Mouse (Mus musculus) MEL (cell line): ENCODE results near the gene Fank1. TPM values are rescaled to one million over a fixed set of nuclear protein-coding genes. Genes with fewer than 3 reads are reported as not detected.

Source experiments
- DNase-seq: peaks from one replicate; pipeline ENCODE4 v3.0.0; 2011; ENCODE audit warnings: low read depth, low spot score
- H3K27ac ChIP-seq: 2 replicates; pipeline ENCODE4 v1.5.1; 2012; ENCODE audit warnings: low read depth, mild to moderate bottlenecking, control low read depth, low read length, moderate library complexity; ENCODE audit not compliant: control insufficient read depth
- H3K27me3 ChIP-seq, 2 experiments: fragments of 150-350 bp in 1 of 2; sonication (generic) in 1 of 2; 2 replicates each; pipeline ENCODE4 v1.6.1; 2012; ENCODE audit warnings: low read length in 2 of 2, mild to moderate bottlenecking in 2 of 2, improper control_type of control experiment in 1 of 2, moderate library complexity in 1 of 2; ENCODE audit not compliant: insufficient read depth in 2 of 2, control insufficient read depth in 1 of 2
- H3K36me3 ChIP-seq, 2 experiments: 2 replicates each; pipeline ENCODE4 v1.6.1; 2012 to 2014; ENCODE audit warnings: low read length in 2 of 2, improper control_type of control experiment in 1 of 2, inconsistent platforms in 1 of 2, mild to moderate bottlenecking in 1 of 2; ENCODE audit not compliant: insufficient read depth in 2 of 2, control insufficient read depth in 1 of 2
- H3K4me1 ChIP-seq, 2 experiments: fragments of 150-350 bp in 1 of 2; sonication (generic) in 1 of 2; 2 replicates each; pipeline ENCODE4 v1.6.1; 2012; ENCODE audit warnings: low read length in 2 of 2, improper control_type of control experiment in 1 of 2, mild to moderate bottlenecking in 1 of 2; ENCODE audit not compliant: insufficient read depth in 2 of 2, control insufficient read depth in 1 of 2
- H3K4me3 ChIP-seq, 2 experiments: fragments of 150-350 bp in 1 of 2; sonication (generic) in 1 of 2; 2 replicates each; pipeline ENCODE4 v1.5.1; 2012; ENCODE audit warnings: low read depth in 2 of 2, low read length in 2 of 2, mild to moderate bottlenecking in 2 of 2, moderate library complexity in 2 of 2, control low read depth in 1 of 2, improper control_type of control experiment in 1 of 2; ENCODE audit not compliant: control insufficient read depth in 1 of 2, insufficient read depth in 1 of 2
- H3K79me2 ChIP-seq: 2 replicates; pipeline ENCODE4 v1.6.1; 2012; ENCODE audit warnings: mild to moderate bottlenecking, low read length, moderate library complexity; ENCODE audit not compliant: control insufficient read depth, poor library complexity, insufficient read depth
- H3K9ac ChIP-seq: 2 replicates; pipeline ENCODE4 v1.6.1; 2012; ENCODE audit warnings: low read depth, mild to moderate bottlenecking, control low read depth, low read length, moderate library complexity; ENCODE audit not compliant: control insufficient read depth, poor library complexity, severe bottlenecking
- H3K9me3 ChIP-seq: fragments of 150-350 bp; sonication (generic); replicated peaks from 2 replicates; pipeline ENCODE4 v1.6.1; 2012; ENCODE audit warnings: mild to moderate bottlenecking, low read length, improper control_type of control experiment, moderate library complexity; ENCODE audit not compliant: insufficient read depth
- BHLHE40 ChIP-seq: IDR thresholded peaks from 2 replicates; pipeline ENCODE4 v1.6.1; 2012; ENCODE audit warnings: low read depth, mild to moderate bottlenecking, inconsistent platforms, low read length, improper control_type of control experiment, borderline replicate concordance
- CHD1 ChIP-seq: IDR thresholded peaks from 2 replicates; pipeline ENCODE4 v1.6.1; 2012; ENCODE audit warnings: low read depth, mild to moderate bottlenecking, inconsistent platforms, low read length, improper control_type of control experiment
- CHD2 ChIP-seq: IDR thresholded peaks from 2 replicates; pipeline ENCODE4 v1.6.1; 2011; ENCODE audit warnings: low read length, improper control_type of control experiment
- CTCF ChIP-seq, 3 experiments: IDR thresholded peaks in 2 of 3; conservative IDR thresholded peaks in 1 of 3; 2 replicates each; pipeline ENCODE4 v1.5.1; 2011 to 2012; ENCODE audit warnings: low read length in 3 of 3, low read depth in 2 of 3, mild to moderate bottlenecking in 2 of 3, improper control_type of control experiment in 1 of 3, inconsistent platforms in 1 of 3, mixed read lengths in 1 of 3, moderate library complexity in 1 of 3; ENCODE audit not compliant: control insufficient read depth in 1 of 3, insufficient read depth in 1 of 3, poor library complexity in 1 of 3, severe bottlenecking in 1 of 3
- E2F4 ChIP-seq: IDR thresholded peaks from 2 replicates; pipeline ENCODE4 v1.6.1; 2011; ENCODE audit warnings: low read depth, low read length, improper control_type of control experiment, borderline replicate concordance
- ELF1 ChIP-seq: IDR thresholded peaks from 2 replicates; pipeline ENCODE4 v1.6.1; 2014; ENCODE audit warnings: low read depth, mild to moderate bottlenecking, inconsistent platforms, low read length, improper control_type of control experiment, moderate library complexity
- EP300 ChIP-seq, 2 experiments: IDR thresholded peaks; 2 replicates each; pipeline ENCODE4 v1.6.1; 2011; ENCODE audit warnings: improper control_type of control experiment in 2 of 2, low read length in 2 of 2, low read depth in 1 of 2, mild to moderate bottlenecking in 1 of 2
- ETS1 ChIP-seq: IDR thresholded peaks from 2 replicates; pipeline ENCODE4 v1.6.1; 2012; ENCODE audit warnings: low read depth, mild to moderate bottlenecking, inconsistent platforms, low read length, improper control_type of control experiment, moderate library complexity
- MAFK ChIP-seq: IDR thresholded peaks from 2 replicates; pipeline ENCODE4 v1.6.1; 2011; ENCODE audit warnings: low read depth, mild to moderate bottlenecking, low read length, improper control_type of control experiment, borderline replicate concordance
- MAZ ChIP-seq: IDR thresholded peaks from 2 replicates; pipeline ENCODE4 v1.6.1; 2012; ENCODE audit warnings: low read depth, mild to moderate bottlenecking, inconsistent platforms, low read length, improper control_type of control experiment
- MEF2A ChIP-seq: IDR thresholded peaks from 2 replicates; pipeline ENCODE4 v1.6.1; 2014; ENCODE audit warnings: low read depth, mild to moderate bottlenecking, inconsistent platforms, low read length, improper control_type of control experiment; ENCODE audit not compliant: poor library complexity, insufficient replicate concordance, severe bottlenecking; ENCODE audit errors: extremely low read depth
- MYC ChIP-seq: IDR thresholded peaks from 2 replicates; pipeline ENCODE4 v1.6.1; 2011; ENCODE audit warnings: low read depth, mild to moderate bottlenecking, low read length, improper control_type of control experiment, moderate library complexity
- NELFE ChIP-seq: IDR thresholded peaks from 2 replicates; pipeline ENCODE4 v1.6.1; 2011; ENCODE audit warnings: low read depth, low read length, improper control_type of control experiment
- POLR2AphosphoS2 ChIP-seq: IDR thresholded peaks from 2 replicates; pipeline ENCODE4 v1.6.1; 2011; ENCODE audit warnings: low read length, improper control_type of control experiment
- POLR2AphosphoS5 ChIP-seq: IDR thresholded peaks from 2 replicates; pipeline ENCODE4 v1.6.1; 2012; ENCODE audit warnings: low read depth, borderline replicate concordance, mild to moderate bottlenecking, inconsistent platforms, low read length, moderate library complexity, mixed read lengths
- RAD21 ChIP-seq: IDR thresholded peaks from 2 replicates; pipeline ENCODE4 v1.6.1; 2011; ENCODE audit warnings: mild to moderate bottlenecking, low read depth, low read length, improper control_type of control experiment
- RCOR1 ChIP-seq: IDR thresholded peaks from 2 replicates; pipeline ENCODE4 v1.6.1; 2012; ENCODE audit warnings: low read depth, mild to moderate bottlenecking, inconsistent platforms, low read length, improper control_type of control experiment
- SMC3 ChIP-seq: IDR thresholded peaks from 2 replicates; pipeline ENCODE4 v1.6.1; 2011; ENCODE audit warnings: low read depth, low read length, improper control_type of control experiment
- USF1 ChIP-seq: IDR thresholded peaks from 2 replicates; pipeline ENCODE4 v1.6.1; 2014; ENCODE audit warnings: low read depth, mild to moderate bottlenecking, inconsistent platforms, low read length, improper control_type of control experiment, moderate library complexity
- ZKSCAN1 ChIP-seq: IDR thresholded peaks from 2 replicates; pipeline ENCODE4 v1.6.1; 2012; ENCODE audit warnings: low read depth, mild to moderate bottlenecking, inconsistent platforms, low read length, improper control_type of control experiment, moderate library complexity
- ZMIZ1 ChIP-seq: IDR thresholded peaks from 2 replicates; pipeline ENCODE4 v1.6.1; 2012; ENCODE audit warnings: low read depth, mild to moderate bottlenecking, inconsistent platforms, low read length, improper control_type of control experiment, moderate library complexity
- ZNF384 ChIP-seq: IDR thresholded peaks from 2 replicates; pipeline ENCODE4 v1.6.1; 2012; ENCODE audit warnings: low read depth, mild to moderate bottlenecking, inconsistent platforms, low read length, improper control_type of control experiment
- polyA plus RNA-seq, 2 experiments: library from polyadenylated mRNA; stranded (reverse) in 1 of 2; unstranded in 1 of 2; fragments of >175 nt in 1 of 2; fragments of >200 nt in 1 of 2; gene quantifications; 2 replicates each; pipeline versions ENCODE4 v1.2.1 to v1.2.4; 2012; ENCODE audit warnings: low replicate concordance in 2 of 2, low read depth in 1 of 2; ENCODE audit not compliant: insufficient read length in 2 of 2, insufficient read depth in 1 of 2, missing spikeins in 1 of 2
- total RNA-seq: library from RNA; depleted of rRNA; stranded (reverse); fragments of 300-350 nt; gene quantifications from 2 replicates; pipeline ENCODE4 v1.2.3, GENCODE M21; 2012

The Fank1 gene
- total and polyA plus RNA-seq, 3 experiments: 0.17 to 1.8 TPM; not detected in 1

DNA sequence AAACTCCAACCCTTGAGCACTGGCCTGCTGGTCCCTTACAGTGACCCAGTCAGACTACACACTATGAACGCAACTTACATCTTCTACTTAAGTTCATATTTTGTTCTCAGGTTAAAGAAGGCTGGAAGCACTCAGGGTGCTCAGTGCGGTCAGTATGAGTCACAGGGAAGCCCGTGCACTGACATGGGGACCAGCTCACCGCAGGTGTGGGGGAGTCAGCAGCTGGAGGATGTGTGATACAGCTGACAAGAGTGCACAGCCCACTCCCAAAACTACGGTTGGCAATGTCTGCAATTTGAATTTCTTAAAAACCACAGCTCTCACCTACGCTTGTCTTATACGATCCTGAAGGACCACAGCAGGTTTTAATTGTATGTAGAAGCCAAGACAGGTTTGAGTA lies 36.1 kb upstream of the Fank1 start:
- H3K4me3 ChIP-seq: no peak overlapping the region
- H3K27ac ChIP-seq: no peak overlapping the region

GRCm38 (mm10) chr7:133742530-133743325 lies 33.9 kb upstream of the Fank1 start:
- Histone ChIP-seq H3K79me2 (no peaks in the 10 kb centered on the region), H3K4me3 (no peak overlapping the region), H3K4me1 (no peaks in the 10 kb centered on the region; a peak in 1 of 4 replicates), H3K36me3 (peaks cover 0 to 3% of the 10 kb centered on the region in 2 experiments; a peak in 2 of 4 replicates), H3K27ac (no peak overlapping the region), H3K9ac (no peak overlapping the region), H3K9me3 (no peaks in the 10 kb centered on the region), H3K27me3 (no peaks in the 10 kb centered on the region)
- no peak for DNase-seq
- TF ChIP-seq E2F4: no peak
- no peak for TF ChIP-seq POLR2AphosphoS5
- no peak for TF ChIP-seq ZNF384
- no peak for TF ChIP-seq CHD1
- TF ChIP-seq EP300 (IDR thresholded peaks at IDR 0.05; ENCODE audit: low read depth in 1 of 2, low read length in 2 of 2): no peak
- no peak for TF ChIP-seq ETS1
- TF ChIP-seq CHD2: no peak
- no peak for TF ChIP-seq BHLHE40
- no peak for TF ChIP-seq USF1
- no peak for TF ChIP-seq MAZ

More for the DNA sequence above, 36.1 kb upstream of the Fank1 start:
- Histone ChIP-seq H3K79me2 (no peaks in the 10 kb centered on the region), H3K4me1 (no peaks in the 10 kb centered on the region; a peak in 1 of 4 replicates), H3K27me3 (no peaks in the 10 kb centered on the region), H3K36me3 (peaks cover 0 to 3% of the 10 kb centered on the region in 2 experiments; a peak in 2 of 4 replicates), H3K9me3 (no peaks in the 10 kb centered on the region), H3K9ac (no peak overlapping the region)
- TF ChIP-seq ZMIZ1 (no peak), MAFK (no peak), NELFE (no peak), POLR2AphosphoS2 (no peak), RAD21 (no peak), CTCF (IDR thresholded peaks at IDR 0.05 in 2 of 3, conservative IDR thresholded peaks at IDR 0.05 in 1 of 3; ENCODE audit: control insufficient read depth in 1 of 3, insufficient read depth in 1 of 3, low read depth in 2 of 3, low read length in 3 of 3, poor library complexity in 1 of 3, severe bottlenecking in 1 of 3) (no peak), SMC3 (no peak), CHD1 (no peak), ZKSCAN1 (no peak), ZNF384 (no peak), MEF2A (no peak), MYC (no peak), RCOR1 (no peak), ELF1 (no peak)
- DNase-seq: no peak
